Mouse (Mus musculus): ENCODE results near the gene Stub1. TPM values are rescaled to one million over a fixed set of nuclear protein-coding genes. Genes with fewer than 3 reads are reported as not detected.

Stub1 gene
- polyA plus RNA-seq, 1 experiment = 333 TPM

DNA sequence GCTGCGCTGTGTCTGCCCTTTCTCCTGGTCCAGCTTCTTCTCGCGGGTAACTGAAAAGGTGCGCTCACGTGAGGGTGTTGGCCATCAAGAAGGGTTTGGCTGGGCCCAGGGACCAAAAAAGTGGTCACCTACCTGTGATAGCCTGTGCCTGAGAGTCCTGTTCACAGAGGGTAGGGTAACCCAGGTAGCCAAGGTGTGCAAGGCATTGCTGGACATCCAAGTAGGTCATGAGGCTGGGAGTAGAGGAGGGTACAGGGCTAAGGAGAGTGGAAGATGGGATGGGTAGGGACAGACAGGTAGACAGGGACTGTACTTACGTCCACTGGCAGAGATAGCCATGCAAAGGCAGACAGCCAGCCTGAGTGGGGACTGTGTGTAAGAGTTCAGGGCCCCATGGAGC lies 7.3 kb upstream of the Stub1 start:
- H3K4me3 ChIP-seq (replicated peaks; ENCODE audit: insufficient read depth, low read depth, low read length) = no peak overlapping the region
- no peaks in the 10 kb centered on the region for H3K27me3 ChIP-seq (ENCODE audit: control insufficient read depth, insufficient read depth, low read length)
- H3K4me1 ChIP-seq (ENCODE audit: control insufficient read depth, insufficient read depth, low read length) = peaks cover 27% of the 10 kb centered on the region
- no peak for TF ChIP-seq POLR2A (IDR thresholded peaks at IDR 0.05; ENCODE audit: borderline replicate concordance, insufficient read depth, low read length)
- TF ChIP-seq CTCF (IDR thresholded peaks at IDR 0.05; ENCODE audit: borderline replicate concordance, insufficient read depth, low read depth, low read length) = no peak
- no peak overlapping the region for H3K27ac ChIP-seq (ENCODE audit: insufficient read depth, low read length)
- DNase-seq = no peak
- WGBS = 95% methylated on average over 6 of the region's 6 CpGs

DNA sequence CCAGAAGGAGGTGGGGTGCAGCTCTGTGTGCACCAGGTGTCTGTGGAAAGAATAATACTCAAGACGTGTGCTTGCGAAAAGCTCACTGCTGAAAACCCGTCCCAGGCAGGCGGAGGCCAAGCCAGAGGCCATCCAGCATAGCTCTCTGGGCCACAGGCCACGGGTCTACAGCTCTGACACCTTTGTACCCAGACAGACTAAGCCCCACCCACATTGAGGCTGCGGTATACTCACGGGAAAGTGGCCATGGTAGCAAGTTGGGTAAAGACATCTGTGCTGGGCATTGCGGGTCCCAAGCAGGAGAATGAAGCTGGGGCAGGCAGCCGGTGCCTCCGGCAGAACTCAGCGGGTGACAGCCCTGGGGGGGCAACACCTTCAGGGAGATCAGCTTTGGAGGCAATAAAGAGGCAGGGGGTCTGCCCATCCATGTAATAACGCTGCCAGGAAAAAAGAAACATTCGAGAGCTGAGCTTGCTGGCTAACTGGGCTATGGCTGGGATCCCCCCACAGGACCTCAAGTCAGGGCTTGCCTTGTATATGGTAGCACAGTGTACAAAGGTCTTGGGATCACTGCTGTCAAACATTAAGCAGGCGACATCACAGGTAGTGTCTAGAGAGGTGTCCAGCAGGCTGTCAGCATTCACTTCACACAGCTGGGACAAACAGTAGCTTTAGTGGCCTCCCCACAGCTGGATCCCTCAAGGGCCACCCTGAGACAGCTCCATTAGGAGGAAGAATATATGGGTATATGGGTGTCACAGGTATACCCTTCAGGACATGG lies 6.4 kb upstream of the Stub1 start:
- Histone ChIP-seq H3K27ac (ENCODE audit: insufficient read depth, low read length) (no peak overlapping the region), H3K27me3 (ENCODE audit: control insufficient read depth, insufficient read depth, low read length) (no peaks in the 10 kb centered on the region), H3K4me1 (ENCODE audit: control insufficient read depth, insufficient read depth, low read length) (peaks cover 30% of the 10 kb centered on the region), H3K4me3 (replicated peaks; ENCODE audit: insufficient read depth, low read depth, low read length) (no peak overlapping the region)
- 79% methylated on average over 14 of the region's 14 CpGs for WGBS
- TF ChIP-seq CTCF (IDR thresholded peaks at IDR 0.05; ENCODE audit: borderline replicate concordance, insufficient read depth, low read depth, low read length) (no peak), POLR2A (IDR thresholded peaks at IDR 0.05; ENCODE audit: borderline replicate concordance, insufficient read depth, low read length) (no peak)
- DNase-seq = no peak

DNA sequence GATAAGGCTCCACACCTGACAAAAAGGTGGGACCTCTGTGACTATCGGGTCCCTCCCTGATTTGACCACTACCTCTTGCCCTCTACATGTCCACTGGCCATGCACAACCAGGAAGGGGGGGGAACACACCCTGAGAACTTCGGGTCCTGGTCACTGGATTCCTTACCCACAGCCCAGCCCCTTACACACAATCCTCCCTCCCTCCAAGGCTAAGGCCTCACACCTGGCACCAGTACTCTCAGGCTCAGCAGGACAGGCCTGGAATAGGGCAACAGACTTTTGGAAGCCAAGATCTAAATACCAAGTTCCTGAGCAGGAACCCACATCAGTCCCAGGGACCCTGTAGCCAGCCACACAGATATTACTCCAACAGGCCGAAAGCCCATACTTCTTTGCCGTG lies 5.7 kb upstream of the Stub1 start:
- H3K27me3 ChIP-seq (ENCODE audit: control insufficient read depth, insufficient read depth, low read length) = no peaks in the 10 kb centered on the region
- H3K4me1 ChIP-seq (ENCODE audit: control insufficient read depth, insufficient read depth, low read length) = peaks cover 36% of the 10 kb centered on the region

DNA sequence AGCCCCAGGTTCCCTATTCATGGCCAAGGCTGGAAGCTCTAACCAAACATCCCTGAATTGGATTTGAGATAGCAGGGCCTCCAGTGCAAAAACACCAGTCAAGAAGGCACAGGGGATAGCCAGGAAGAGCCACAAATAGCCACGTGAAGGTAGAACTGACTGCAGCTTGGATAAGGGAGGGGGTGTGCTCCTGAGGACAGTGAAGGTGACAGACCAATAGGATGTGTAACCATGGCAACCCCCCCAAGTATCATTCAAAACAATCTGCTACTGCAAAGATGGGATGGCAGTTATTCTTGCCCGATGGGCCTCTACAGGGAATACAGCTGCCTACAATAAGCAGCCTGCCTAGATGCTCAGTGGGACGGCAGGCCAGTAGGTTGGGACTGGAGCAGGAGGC lies 4.3 kb upstream of the Stub1 start:
- 19% methylated on average over 3 of the region's 3 CpGs for WGBS
- H3K4me1 ChIP-seq (ENCODE audit: control insufficient read depth, insufficient read depth, low read length) = peaks cover 29% of the 10 kb centered on the region
- DNase-seq = no peak
- H3K27ac ChIP-seq (ENCODE audit: insufficient read depth, low read length) = peak overlapping the region; percentile 69
- no peak for TF ChIP-seq CTCF (IDR thresholded peaks at IDR 0.05; ENCODE audit: borderline replicate concordance, insufficient read depth, low read depth, low read length)
- no peak for TF ChIP-seq POLR2A (IDR thresholded peaks at IDR 0.05; ENCODE audit: borderline replicate concordance, insufficient read depth, low read length)
- peak overlapping the region; percentile 64 for H3K4me3 ChIP-seq (replicated peaks; ENCODE audit: insufficient read depth, low read depth, low read length)
- H3K27me3 ChIP-seq (ENCODE audit: control insufficient read depth, insufficient read depth, low read length) = no peaks in the 10 kb centered on the region

More for the DNA sequence above, 5.7 kb upstream of the Stub1 start:
- 85% methylated on average over 4 of the region's 4 CpGs for WGBS
- no peak for DNase-seq
- no peak overlapping the region for H3K4me3 ChIP-seq (replicated peaks; ENCODE audit: insufficient read depth, low read depth, low read length)
- H3K27ac ChIP-seq (ENCODE audit: insufficient read depth, low read length) = no peak overlapping the region
- no peak for TF ChIP-seq POLR2A (IDR thresholded peaks at IDR 0.05; ENCODE audit: borderline replicate concordance, insufficient read depth, low read length)
- no peak for TF ChIP-seq CTCF (IDR thresholded peaks at IDR 0.05; ENCODE audit: borderline replicate concordance, insufficient read depth, low read depth, low read length)

DNA sequence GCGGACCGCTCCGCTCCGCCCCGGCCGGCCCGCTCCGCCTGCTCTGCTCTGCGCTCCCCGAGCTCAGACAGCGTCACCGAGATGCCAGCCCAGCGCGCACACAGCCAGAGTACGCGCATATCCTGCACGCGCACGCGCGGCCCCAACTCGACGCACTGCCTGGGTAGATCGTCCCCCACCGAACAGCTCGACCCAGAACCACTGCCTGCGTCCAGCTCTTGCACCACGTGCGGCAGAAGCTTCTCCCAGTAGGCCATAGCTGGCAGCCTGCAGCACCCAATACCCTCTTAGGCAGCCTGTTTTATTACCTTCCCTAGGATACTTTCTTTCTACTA lies 3.8 kb upstream of the Stub1 start, which contains the start of gene Rhbdl1:
TSS of gene Rhbdl1 (minus strand) at position 220 of the 335 bp plus-strand sequence.
- WGBS = under 1% methylated on average over 29 of the region's 29 CpGs
- peak within 1 kb of the TSS; percentile 75 for H3K27ac ChIP-seq (ENCODE audit: insufficient read depth, low read length)
- H3K4me3 ChIP-seq (replicated peaks; ENCODE audit: insufficient read depth, low read depth, low read length) = peak within 1 kb of the TSS; percentile 64
- TF ChIP-seq POLR2A (IDR thresholded peaks at IDR 0.05; ENCODE audit: borderline replicate concordance, insufficient read depth, low read length) = peak; percentile 61; the same call in 1 of the 2 replicates
- no peak for TF ChIP-seq CTCF (IDR thresholded peaks at IDR 0.05; ENCODE audit: borderline replicate concordance, insufficient read depth, low read depth, low read length)
- H3K4me1 ChIP-seq (ENCODE audit: control insufficient read depth, insufficient read depth, low read length) = peaks cover 29% of the 10 kb centered on the region
- H3K27me3 ChIP-seq (ENCODE audit: control insufficient read depth, insufficient read depth, low read length) = no peaks in the 10 kb centered on the region
- DNase-seq = peak; percentile 89 to 90

DNA sequence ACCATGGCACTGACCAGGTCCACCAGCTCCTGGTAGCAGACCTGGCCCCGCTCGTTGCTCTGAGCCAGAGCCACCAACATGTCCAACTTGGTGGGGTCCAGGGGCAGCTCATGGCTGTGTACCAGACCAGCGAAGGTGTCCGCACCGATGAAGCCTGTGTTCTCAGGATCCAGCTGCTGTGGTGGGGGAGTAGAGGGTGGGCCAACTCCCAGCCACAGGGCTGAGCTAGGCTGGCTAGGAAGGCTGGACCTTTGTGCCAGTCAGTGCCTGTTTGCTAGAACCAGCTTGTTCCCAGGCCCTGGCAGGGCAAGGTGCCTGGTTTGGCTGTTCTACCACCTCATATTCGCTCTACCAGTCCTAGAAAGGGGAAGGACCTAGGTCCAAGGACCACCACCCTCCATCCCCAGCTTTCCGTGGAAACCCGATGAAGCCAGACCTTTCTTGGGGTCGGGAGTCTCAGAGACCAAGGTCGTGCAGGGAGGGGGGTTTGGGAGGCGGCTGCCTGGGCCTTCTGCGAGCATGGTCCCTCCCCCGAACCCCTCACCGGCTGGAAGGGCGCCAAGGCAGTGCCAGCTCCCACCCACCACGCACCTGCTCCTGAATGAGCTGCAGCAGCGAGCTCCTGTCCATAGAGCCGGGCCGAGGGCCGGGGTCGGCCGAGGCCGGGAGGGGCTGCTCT lies 3.3 kb upstream of the Stub1 start:
- DNase-seq = peak in 1 of 2 experiments; percentile 66
- H3K4me1 ChIP-seq (ENCODE audit: control insufficient read depth, insufficient read depth, low read length) = peaks cover 34% of the 10 kb centered on the region
- peak overlapping the region; percentile 64 for H3K4me3 ChIP-seq (replicated peaks; ENCODE audit: insufficient read depth, low read depth, low read length)
- no peaks in the 10 kb centered on the region for H3K27me3 ChIP-seq (ENCODE audit: control insufficient read depth, insufficient read depth, low read length)
- TF ChIP-seq CTCF (IDR thresholded peaks at IDR 0.05; ENCODE audit: borderline replicate concordance, insufficient read depth, low read depth, low read length) = no peak
- TF ChIP-seq POLR2A (IDR thresholded peaks at IDR 0.05; ENCODE audit: borderline replicate concordance, insufficient read depth, low read length) = no peak
- H3K27ac ChIP-seq (ENCODE audit: insufficient read depth, low read length) = peak overlapping the region; percentile 75
- 4% methylated on average over 23 of the region's 23 CpGs for WGBS

DNA sequence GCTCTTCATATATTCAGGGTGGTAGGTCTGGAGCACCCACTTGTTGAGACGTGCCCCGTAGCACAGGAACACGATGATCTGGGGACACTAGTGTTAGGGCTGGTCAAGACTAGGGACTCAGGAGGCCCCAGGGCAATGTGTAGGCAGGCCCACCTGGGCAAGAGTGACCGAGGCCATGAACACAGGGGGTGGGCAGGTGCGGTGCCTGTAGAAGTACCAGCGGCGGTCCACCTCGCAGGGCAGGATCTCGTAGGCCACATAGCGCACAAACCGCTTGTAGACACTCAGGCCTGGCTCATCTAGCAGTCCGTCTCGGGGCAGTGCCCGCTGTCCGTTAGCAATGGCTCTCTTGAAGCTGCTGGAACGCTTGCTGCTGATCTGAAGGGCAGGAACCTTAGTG lies 2.6 kb upstream of the Stub1 start:
- Histone ChIP-seq H3K4me3 (replicated peaks; ENCODE audit: insufficient read depth, low read depth, low read length) (peak overlapping the region; percentile 64), H3K4me1 (ENCODE audit: control insufficient read depth, insufficient read depth, low read length) (peaks cover 41% of the 10 kb centered on the region), H3K27me3 (ENCODE audit: control insufficient read depth, insufficient read depth, low read length) (no peaks in the 10 kb centered on the region), H3K27ac (ENCODE audit: insufficient read depth, low read length) (peak overlapping the region; percentile 75)
- DNase-seq = no peak
- TF ChIP-seq POLR2A (IDR thresholded peaks at IDR 0.05; ENCODE audit: borderline replicate concordance, insufficient read depth, low read length) (no peak), CTCF (IDR thresholded peaks at IDR 0.05; ENCODE audit: borderline replicate concordance, insufficient read depth, low read depth, low read length) (no peak)
- 82% methylated on average over 16 of the region's 16 CpGs for WGBS

DNA sequence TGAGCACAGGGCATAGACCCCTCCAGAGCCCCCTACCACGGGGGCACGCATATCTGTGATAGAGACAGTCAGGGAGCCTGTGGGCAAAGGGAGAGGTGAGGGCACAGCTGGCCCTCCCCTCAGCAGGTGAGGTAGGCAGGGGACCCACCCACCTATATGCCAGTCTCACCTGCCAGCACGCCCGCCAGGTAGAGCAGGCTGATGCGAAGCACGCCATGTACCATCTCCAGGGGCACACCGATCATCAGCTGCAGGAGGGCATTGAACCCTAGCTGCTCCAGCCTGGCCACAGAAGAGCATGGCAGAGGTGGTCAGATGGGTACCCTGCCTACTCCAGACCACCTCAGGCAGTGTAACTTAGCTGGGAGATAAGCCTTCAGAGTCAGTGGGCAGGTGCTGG lies 2.1 kb upstream of the Stub1 start:
- DNase-seq = no peak
- H3K4me1 ChIP-seq (ENCODE audit: control insufficient read depth, insufficient read depth, low read length) = peaks cover 46% of the 10 kb centered on the region
- no peaks in the 10 kb centered on the region for H3K27me3 ChIP-seq (ENCODE audit: control insufficient read depth, insufficient read depth, low read length)
- TF ChIP-seq POLR2A (IDR thresholded peaks at IDR 0.05; ENCODE audit: borderline replicate concordance, insufficient read depth, low read length) (no peak), CTCF (IDR thresholded peaks at IDR 0.05; ENCODE audit: borderline replicate concordance, insufficient read depth, low read depth, low read length) (no peak)
- no peak overlapping the region for H3K27ac ChIP-seq (ENCODE audit: insufficient read depth, low read length)
- H3K4me3 ChIP-seq (replicated peaks; ENCODE audit: insufficient read depth, low read depth, low read length) = no peak overlapping the region
- WGBS = 90% methylated on average over 7 of the region's 7 CpGs

All from cerebellum, adult 2 months (tissue).